Mouse (Mus musculus): Measurements from ENCODE around the gene Gpr82. TPM values are rescaled to one million over a fixed set of nuclear protein-coding genes. Genes with fewer than 3 reads are reported as not detected.
A peak's percentile ranks its signal among the peaks of the same experiment; 100 is the strongest.

The Gpr82 gene
- polyA plus RNA-seq, 1 experiment from 2014 or later, result 0.07 TPM

DNA sequence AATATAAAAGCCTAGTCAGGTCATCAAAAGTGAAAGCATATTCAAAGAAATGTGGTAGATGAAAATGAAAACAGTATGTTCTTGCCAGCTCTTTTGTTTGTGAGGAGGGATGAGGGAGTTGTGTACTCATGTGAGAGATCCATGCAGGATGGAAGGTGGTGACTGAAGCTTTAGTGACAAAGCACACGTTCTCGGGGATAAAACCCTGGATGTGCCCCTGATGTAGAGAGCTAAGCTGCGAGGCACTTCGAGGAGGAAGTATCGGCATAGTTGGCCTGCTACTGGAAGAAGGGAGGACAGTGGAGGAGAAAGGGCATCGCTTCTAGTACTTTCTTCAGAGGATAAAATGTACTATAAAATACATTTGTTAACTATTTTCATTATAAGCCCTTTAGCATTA is 5.3 kb upstream of the Gpr82 start:
- ATAC-seq, result no peak
- Histone ChIP-seq H3K36me3 (no peaks in the 10 kb centered on the region), H3K9ac (peak overlapping the region; percentile 17; the same call in 1 of the 2 replicates), H3K4me3 (no peak overlapping the region; the same call in 1 of the 2 replicates), H3K9me3 (replicated peaks) (no peaks in the 10 kb centered on the region), H3K4me1 (peaks cover 26% of the 10 kb centered on the region), H3K27me3 (replicated peaks) (no peaks in the 10 kb centered on the region), H3K4me2 (peak overlapping the region; percentile 45), H3K27ac (no peak overlapping the region)
- WGBS (ENCODE audit: insufficient replicate concordance), result 50% methylated on average over 6 of the region's 6 CpGs

DNA sequence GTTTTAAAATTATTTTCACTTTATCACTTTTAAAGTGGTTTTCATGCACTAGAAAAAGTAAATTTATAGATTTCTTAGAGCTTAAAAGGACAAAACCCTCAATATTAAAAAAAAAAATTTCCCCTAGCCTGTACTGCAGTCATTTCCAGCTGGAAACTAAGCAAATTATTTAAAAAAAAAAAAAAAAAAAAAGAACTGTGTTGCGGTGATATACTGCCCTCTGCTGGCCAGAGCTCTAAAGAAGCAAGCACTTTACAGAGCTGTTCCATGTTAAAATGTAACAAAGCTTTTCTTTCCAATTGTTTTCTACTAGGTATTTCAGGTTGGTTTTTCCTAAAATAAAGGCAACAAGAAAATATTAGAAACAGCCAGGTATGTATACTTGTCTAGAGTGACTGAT is 4.4 kb upstream of the Gpr82 start:
- ATAC-seq, result no peak
- Histone ChIP-seq H3K36me3 (no peaks in the 10 kb centered on the region), H3K27me3 (replicated peaks) (no peaks in the 10 kb centered on the region), H3K9ac (no peak overlapping the region), H3K4me3 (no peak overlapping the region), H3K4me2 (no peak overlapping the region), H3K9me3 (replicated peaks) (no peaks in the 10 kb centered on the region), H3K27ac (no peak overlapping the region), H3K4me1 (peaks cover 26% of the 10 kb centered on the region)
- 0% methylated on average over 1 of the region's 1 CpGs for WGBS (ENCODE audit: insufficient replicate concordance)

DNA sequence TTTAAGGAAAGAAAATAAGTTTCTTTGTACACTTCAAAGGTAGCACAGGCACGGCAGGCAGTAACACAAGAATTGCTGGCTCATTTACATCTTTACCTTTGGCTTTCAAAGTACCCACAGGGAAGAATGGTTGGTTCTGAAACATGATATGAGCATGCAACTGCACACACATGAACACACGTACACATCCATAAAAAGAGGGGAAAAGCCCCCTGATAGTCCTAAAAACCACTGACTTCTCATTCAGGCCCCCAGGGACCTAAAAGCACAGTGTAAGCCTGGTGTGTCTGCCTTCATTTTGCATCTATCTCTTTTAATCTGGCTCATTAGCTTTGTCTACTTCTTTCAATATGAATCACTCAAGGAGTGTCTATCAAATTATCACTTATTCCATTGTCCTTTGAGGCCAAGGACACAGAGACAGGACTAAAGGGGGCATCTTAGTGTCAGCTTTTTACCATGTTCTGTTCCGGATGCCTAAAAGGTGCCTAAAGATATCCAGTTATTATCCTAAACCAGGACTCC is 2.5 kb upstream of the Gpr82 start:
- Histone ChIP-seq H3K4me1 (peaks cover 16% of the 10 kb centered on the region), H3K9ac (no peak overlapping the region), H3K4me2 (no peak overlapping the region), H3K27ac (no peak overlapping the region), H3K36me3 (no peaks in the 10 kb centered on the region), H3K27me3 (replicated peaks) (no peaks in the 10 kb centered on the region), H3K9me3 (replicated peaks) (no peaks in the 10 kb centered on the region), H3K4me3 (no peak overlapping the region)
- 76% methylated on average over 3 of the region's 3 CpGs for WGBS (ENCODE audit: insufficient replicate concordance)
- no peak for ATAC-seq

DNA sequence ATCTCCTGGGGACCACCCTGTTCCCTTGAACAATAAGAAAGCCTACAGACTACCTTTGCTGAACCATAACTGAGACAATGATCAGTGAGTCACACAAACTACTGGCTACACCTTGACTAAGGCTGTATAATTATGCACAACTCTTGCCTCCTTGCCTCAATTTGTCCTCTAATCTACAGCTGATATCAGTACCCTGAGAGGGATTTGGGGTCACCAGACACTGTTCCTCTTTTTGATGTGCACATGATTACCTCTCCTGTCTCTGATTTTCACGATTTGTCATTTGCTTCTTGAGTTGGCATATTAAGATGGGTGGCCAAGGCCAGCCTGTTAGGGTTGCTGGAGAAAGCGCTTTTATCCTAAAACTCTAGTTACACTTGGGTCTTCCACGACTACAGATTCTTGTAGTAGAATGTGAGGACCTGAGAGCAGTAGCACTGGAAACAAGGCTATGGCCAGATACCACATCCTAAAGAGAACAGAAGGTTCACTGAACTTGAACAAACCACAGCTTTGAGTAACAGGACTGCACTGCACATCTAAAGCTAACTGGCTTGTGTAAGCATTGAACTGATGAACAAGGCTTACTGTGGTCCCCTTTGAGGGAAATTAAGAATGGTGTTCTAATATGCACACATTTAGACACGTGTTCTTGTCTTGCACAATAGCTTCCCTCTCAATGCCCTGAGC is 1.8 kb upstream of the Gpr82 start:
- H3K27me3 ChIP-seq (replicated peaks), result no peaks in the 10 kb centered on the region
- H3K4me1 ChIP-seq, result peaks cover 16% of the 10 kb centered on the region
- no peak overlapping the region for H3K4me3 ChIP-seq
- H3K9me3 ChIP-seq (replicated peaks), result no peaks in the 10 kb centered on the region
- no peak overlapping the region for H3K9ac ChIP-seq
- H3K4me2 ChIP-seq, result no peak overlapping the region
- no peaks in the 10 kb centered on the region for H3K36me3 ChIP-seq
- 60% methylated on average over 4 of the region's 4 CpGs for WGBS (ENCODE audit: insufficient replicate concordance)
- ATAC-seq, result no peak
- no peak overlapping the region for H3K27ac ChIP-seq

DNA sequence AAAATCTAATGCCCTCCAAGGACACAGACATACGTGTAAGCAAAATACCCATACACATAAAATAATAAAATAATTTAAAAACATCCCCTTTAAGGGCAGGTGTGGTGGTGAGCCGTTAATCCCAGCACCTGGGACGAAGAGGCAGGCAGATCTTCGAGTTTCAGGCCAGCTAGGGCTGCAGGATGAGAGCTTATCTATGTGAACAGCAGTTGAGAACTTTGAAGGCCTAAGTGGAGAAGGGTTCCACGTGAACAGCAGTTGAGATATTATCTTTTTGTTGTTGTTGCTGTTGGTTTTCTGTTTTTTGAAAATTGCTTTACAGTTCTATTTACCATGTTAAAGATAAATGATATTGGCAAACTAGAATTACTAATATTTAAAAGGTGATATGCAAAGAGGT is 7.7 kb downstream of the Gpr82 start:
- no peak overlapping the region for H3K27ac ChIP-seq
- ATAC-seq, result peak; percentile 85
- H3K9me3 ChIP-seq (replicated peaks), result no peaks in the 10 kb centered on the region
- H3K9ac ChIP-seq, result no peak overlapping the region
- 36% methylated on average over 5 of the region's 5 CpGs for WGBS (ENCODE audit: insufficient replicate concordance)
- H3K27me3 ChIP-seq (replicated peaks), result no peaks in the 10 kb centered on the region
- no peaks in the 10 kb centered on the region for H3K36me3 ChIP-seq
- no peak overlapping the region for H3K4me3 ChIP-seq
- H3K4me1 ChIP-seq, result no peaks in the 10 kb centered on the region
- H3K4me2 ChIP-seq, result no peak overlapping the region

DNA sequence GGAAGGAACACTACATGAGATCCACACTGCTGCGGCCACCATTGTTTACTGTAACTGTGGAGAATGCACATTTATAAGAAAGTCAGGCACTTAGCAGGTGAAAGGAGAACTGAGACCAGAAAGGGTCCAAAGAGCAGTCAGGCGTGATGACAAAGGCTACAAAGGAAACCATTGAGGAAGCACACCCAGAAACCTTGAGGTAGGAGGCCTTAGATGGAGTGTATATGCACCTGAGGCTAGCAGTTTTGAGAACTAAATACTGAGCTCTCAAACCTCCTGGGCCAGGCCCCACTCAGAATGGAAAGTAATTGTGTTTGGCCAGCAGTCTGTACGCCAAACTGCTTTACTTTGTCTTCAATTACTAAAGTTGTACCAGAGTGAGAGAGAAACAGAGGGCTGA is 9.2 kb downstream of the Gpr82 start:
- Histone ChIP-seq H3K9ac (no peak overlapping the region), H3K4me1 (no peaks in the 10 kb centered on the region), H3K27me3 (replicated peaks) (no peaks in the 10 kb centered on the region), H3K36me3 (no peaks in the 10 kb centered on the region), H3K4me3 (no peak overlapping the region), H3K4me2 (no peak overlapping the region), H3K27ac (no peak overlapping the region), H3K9me3 (replicated peaks) (no peaks in the 10 kb centered on the region)
- ATAC-seq, result no peak
- WGBS (ENCODE audit: insufficient replicate concordance), result 68% methylated on average over 3 of the region's 3 CpGs

DNA sequence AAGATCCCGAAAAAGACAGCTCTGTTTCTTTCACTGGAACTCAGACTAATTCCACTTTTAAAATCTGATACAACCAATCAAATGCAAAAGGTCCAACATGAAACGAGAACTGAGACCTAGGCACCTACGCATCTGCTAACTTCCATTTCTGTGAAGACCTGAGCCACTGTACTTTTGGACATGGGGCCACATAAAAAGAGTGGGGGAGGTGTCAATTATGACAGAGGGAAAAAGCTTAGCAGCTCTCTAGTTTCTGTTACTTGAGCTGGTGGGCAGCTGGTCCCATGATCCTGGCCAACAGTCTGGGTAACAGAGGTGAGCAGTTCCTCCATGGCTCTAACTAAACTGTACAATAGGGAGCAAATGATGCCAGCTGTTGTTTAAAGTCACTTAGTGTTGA is 11.8 kb downstream of the Gpr82 start:
- H3K4me2 ChIP-seq, result no peak overlapping the region

DNA sequence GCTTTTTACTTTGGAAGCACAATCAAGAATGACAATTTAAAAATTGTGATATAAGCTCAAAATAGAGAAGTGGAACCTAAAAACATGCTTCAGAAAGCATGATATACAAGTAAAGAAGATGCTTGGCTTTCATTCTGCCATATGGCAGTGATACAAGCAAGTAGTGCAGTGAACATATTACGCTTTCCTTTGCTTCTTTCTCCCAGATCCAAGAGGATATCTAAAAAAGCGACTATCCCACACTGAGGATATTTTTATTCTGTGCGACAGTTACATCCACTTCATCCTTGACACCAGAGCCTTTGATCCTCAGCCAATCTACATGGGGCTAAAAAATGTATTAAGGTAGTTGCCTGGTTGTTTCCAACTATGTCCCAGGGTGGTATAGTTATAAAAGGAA is 20.6 kb downstream of the Gpr82 start:
- Histone ChIP-seq H3K27me3 (replicated peaks) (no peaks in the 10 kb centered on the region), H3K9ac (no peak overlapping the region), H3K36me3 (no peaks in the 10 kb centered on the region), H3K4me2 (no peak overlapping the region), H3K4me3 (no peak overlapping the region), H3K4me1 (peaks cover 11% of the 10 kb centered on the region; the same call in 1 of the 2 replicates), H3K27ac (no peak overlapping the region), H3K9me3 (replicated peaks) (no peaks in the 10 kb centered on the region)
- WGBS (ENCODE audit: insufficient replicate concordance), result 88% methylated on average over 3 of the region's 3 CpGs
- no peak for ATAC-seq

More for the DNA sequence above, 11.8 kb downstream of the Gpr82 start:
- no peak overlapping the region for H3K9ac ChIP-seq
- no peaks in the 10 kb centered on the region for H3K27me3 ChIP-seq (replicated peaks)
- no peak overlapping the region for H3K4me3 ChIP-seq
- H3K27ac ChIP-seq, result no peak overlapping the region
- 67% methylated on average over 3 of the region's 3 CpGs for WGBS (ENCODE audit: insufficient replicate concordance)
- H3K4me1 ChIP-seq, result no peaks in the 10 kb centered on the region
- no peak for ATAC-seq
- no peaks in the 10 kb centered on the region for H3K36me3 ChIP-seq
- H3K9me3 ChIP-seq (replicated peaks), result no peaks in the 10 kb centered on the region

DNA sequence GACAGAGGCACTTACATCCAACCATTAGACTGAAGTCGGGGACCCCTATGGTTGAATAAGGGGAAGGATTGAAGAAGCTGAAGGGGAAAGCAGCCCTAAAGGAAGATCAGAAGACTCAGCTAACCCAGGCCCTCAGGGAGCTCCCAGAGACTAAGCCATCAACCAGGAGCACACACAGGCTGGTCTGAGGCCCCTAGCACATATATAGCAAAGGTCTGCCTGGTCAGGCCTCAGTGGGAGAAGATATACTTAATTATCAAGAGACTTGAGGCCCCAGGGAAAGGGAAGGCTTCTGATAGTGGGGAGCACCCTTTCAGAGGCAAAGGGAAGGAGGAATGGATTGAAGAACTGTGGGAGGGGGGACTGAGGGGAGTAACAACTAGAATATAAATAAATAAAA is 25.4 kb downstream of the Gpr82 start:
- ATAC-seq, result peak; percentile 77
- H3K4me1 ChIP-seq, result peaks cover 11% of the 10 kb centered on the region; the same call in 1 of the 2 replicates
- 0 out of 2 replicates have a peak overlapping the region, but pooled peaks have one; percentile 16 for H3K4me2 ChIP-seq
- no peaks in the 10 kb centered on the region for H3K36me3 ChIP-seq
- H3K9ac ChIP-seq, result no peak overlapping the region
- H3K27ac ChIP-seq, result peak overlapping the region; percentile 48; the same call in 1 of the 2 replicates
- H3K9me3 ChIP-seq (replicated peaks), result no peaks in the 10 kb centered on the region
- no peak overlapping the region for H3K4me3 ChIP-seq
- no peaks in the 10 kb centered on the region for H3K27me3 ChIP-seq (replicated peaks)
- WGBS (ENCODE audit: insufficient replicate concordance), result 47% methylated on average over 1 of the region's 1 CpGs

DNA sequence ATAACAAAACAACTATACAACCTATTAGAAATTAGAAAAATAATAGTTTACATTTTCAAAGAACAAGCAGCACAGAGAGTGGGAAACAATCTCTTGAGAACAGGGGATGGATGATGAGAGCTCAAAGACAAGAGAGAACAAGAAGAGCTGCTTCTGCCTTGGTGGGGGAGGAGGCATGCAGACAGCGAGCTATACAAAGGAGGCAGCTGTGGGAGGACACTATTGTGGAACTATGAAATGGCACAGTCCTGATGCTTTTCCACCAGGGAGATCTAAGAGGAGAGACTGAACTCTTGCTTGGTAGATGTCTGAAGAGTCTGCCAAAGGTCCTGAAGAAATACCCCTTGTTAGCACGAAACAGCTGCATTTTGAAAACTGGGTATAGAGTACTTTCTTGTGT is 27.2 kb downstream of the Gpr82 start:
- no peaks in the 10 kb centered on the region for H3K27me3 ChIP-seq (replicated peaks)
- no peak overlapping the region for H3K4me2 ChIP-seq
- no peak overlapping the region for H3K9ac ChIP-seq
- H3K9me3 ChIP-seq (replicated peaks), result no peaks in the 10 kb centered on the region
- no peaks in the 10 kb centered on the region for H3K36me3 ChIP-seq
- WGBS (ENCODE audit: insufficient replicate concordance), result 78% methylated on average over 2 of the region's 2 CpGs
- no peak overlapping the region for H3K4me3 ChIP-seq
- H3K27ac ChIP-seq, result no peak overlapping the region
- no peak for ATAC-seq
- peaks cover 11% of the 10 kb centered on the region; the same call in 1 of the 2 replicates for H3K4me1 ChIP-seq

DNA sequence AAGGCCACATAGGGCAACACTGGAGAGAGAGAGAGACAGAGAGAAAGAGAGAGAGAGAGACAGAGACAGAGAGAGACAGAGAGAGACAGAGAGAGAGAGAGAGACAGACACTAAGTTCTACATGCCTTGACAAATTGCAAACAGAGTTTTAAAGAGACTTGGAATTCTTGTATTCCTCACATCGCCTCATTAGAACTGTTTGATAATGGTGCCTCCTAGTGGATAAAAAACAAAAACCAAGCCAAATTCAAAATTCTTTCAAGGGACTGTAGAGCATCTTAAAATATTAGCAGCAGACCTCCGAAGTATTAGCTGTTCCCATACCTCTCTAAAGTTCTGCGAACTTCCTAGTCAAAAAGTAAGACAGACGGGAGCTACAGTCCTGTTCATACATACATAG is 30.7 kb downstream of the Gpr82 start:
- Histone ChIP-seq H3K9me3 (replicated peaks) (no peaks in the 10 kb centered on the region), H3K36me3 (no peaks in the 10 kb centered on the region), H3K4me2 (no peak overlapping the region), H3K9ac (no peak overlapping the region), H3K27me3 (replicated peaks) (no peaks in the 10 kb centered on the region), H3K4me3 (no peak overlapping the region), H3K27ac (no peak overlapping the region), H3K4me1 (no peaks in the 10 kb centered on the region)
- 64% methylated on average over 4 of the region's 4 CpGs for WGBS (ENCODE audit: insufficient replicate concordance)
- no peak for ATAC-seq

DNA sequence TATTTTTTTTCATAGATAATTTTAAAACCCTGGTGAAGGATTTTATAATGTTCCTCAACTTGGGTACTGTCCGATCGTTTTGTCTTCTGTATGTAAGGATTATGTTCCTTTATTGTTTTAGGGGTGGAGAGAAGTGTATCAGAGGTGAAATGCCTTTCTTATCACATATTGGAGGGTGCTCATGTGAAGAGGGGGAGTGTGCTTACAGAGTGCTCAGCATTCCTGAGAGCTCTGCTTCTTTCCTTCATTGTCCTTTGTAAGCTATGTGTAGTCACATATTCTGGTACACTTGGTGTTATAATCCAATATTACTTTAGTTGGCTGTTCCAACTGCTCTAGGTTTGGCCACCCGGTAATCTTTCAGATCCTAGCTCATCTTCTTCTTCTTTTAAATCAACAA is 39.5 kb downstream of the Gpr82 start:
- H3K27me3 ChIP-seq (replicated peaks), result no peaks in the 10 kb centered on the region
- H3K27ac ChIP-seq, result no peak overlapping the region
- no peaks in the 10 kb centered on the region for H3K4me1 ChIP-seq
- ATAC-seq, result no peak
- no peaks in the 10 kb centered on the region for H3K36me3 ChIP-seq
- H3K9me3 ChIP-seq (replicated peaks), result no peaks in the 10 kb centered on the region
- no peak overlapping the region for H3K9ac ChIP-seq
- WGBS (ENCODE audit: insufficient replicate concordance), result 62% methylated on average over 3 of the region's 3 CpGs
- H3K4me2 ChIP-seq, result no peak overlapping the region
- H3K4me3 ChIP-seq, result no peak overlapping the region

DNA sequence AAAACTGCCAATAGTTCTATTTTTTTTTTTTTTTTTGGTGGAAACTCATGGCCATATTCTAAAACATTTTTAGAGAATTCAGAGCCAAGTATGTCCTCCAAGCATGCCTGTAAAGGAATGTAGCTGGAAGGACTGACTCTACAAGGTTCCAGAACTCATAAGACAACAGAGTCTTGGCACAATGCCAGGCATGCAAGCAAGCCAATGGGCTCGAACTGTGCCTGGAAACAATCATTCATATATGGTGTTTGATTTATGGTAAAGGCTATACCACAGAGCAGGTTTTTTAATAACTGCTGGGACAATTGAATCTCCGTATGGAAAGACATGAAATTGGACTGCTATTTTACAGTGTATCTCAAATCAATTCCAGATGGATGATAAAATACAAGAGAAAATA is 43.9 kb downstream of the Gpr82 start:
- H3K4me3 ChIP-seq, result no peak overlapping the region
- H3K4me1 ChIP-seq, result no peaks in the 10 kb centered on the region
- WGBS (ENCODE audit: insufficient replicate concordance), result 65% methylated on average over 2 of the region's 2 CpGs
- no peaks in the 10 kb centered on the region for H3K27me3 ChIP-seq (replicated peaks)
- no peaks in the 10 kb centered on the region for H3K9me3 ChIP-seq (replicated peaks)
- H3K27ac ChIP-seq, result no peak overlapping the region
- H3K9ac ChIP-seq, result no peak overlapping the region
- H3K36me3 ChIP-seq, result no peaks in the 10 kb centered on the region
- no peak overlapping the region for H3K4me2 ChIP-seq
- ATAC-seq, result no peak
